Mouse (Mus musculus) cerebellum, adult 8-10 months (tissue): ENCODE results near the gene Iffo2.

Experiments
- DNase-seq: peaks from one replicate; pipeline ENCODE4 v3.0.0; 2022

The Iffo2 gene

GRCm38 (mm10) chr4:139650086-139650743 lies 119.9 kb downstream of the Iffo2 start:
- no peak for DNase-seq

- no peak for DNase-seq
Observed at GRCm38 (mm10) chr4:139650907-139651306, 120.6 kb downstream of the Iffo2 start.

DNA sequence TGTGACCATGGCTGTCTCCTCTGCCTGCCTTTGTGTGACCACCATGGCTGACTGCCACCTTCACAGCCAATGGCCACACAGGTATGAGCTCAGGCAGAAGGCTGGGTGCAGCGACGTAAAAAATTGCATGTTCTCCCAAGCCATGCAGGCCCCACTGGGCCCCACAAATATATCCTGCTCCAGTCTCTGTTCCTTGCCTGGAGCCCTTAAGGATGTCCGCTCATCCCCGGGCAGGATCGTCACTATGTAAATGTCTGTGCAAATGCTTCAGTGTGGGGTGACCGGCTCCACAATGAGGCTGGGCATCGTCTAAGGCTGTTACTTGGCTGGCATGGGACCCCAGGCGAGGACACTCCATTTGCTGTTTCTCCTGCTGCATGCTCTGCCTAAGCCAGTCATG lies 122.9 kb downstream of the Iffo2 start, which contains the start of gene Tas1r2:
TSS of gene Tas1r2 (plus strand) at position 301 of the 400 bp plus-strand sequence.
- no peak for DNase-seq

DNA sequence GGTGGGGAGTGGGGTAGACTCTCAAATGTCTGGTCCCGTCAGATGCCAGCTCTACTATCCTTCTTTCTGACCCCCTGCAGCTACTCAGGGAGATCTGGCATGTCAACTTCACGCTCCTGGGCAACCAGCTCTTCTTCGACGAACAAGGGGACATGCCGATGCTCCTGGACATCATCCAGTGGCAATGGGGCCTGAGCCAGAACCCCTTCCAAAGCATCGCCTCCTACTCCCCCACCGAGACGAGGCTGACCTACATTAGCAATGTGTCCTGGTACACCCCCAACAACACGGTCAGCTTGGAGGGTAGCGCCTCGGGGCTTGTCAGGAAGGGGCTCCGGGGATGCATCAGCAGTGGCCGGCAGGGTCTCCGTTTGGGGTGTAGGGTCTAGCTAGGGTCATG lies 131.5 kb downstream of the Iffo2 start:
- DNase-seq, result no peak

DNA sequence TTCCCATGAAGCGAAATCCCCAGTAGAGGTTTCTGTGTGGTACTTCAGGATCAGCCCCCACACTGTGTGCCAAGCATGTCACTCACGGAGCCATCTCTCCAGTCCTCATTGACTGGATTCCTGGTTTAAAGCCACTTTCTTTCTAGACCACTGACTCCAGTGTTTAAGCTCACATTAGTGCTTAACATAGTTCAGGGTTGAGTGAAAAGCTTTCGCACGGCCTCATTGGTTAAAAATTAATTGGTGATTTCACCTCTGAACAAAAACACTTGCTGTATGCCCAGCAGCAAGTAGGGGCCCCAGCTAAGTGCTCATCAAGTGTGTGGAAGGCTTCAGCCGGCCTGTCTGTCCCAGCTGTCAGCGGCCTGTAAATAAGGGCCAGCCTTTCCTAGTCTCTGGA lies 137.3 kb downstream of the Iffo2 start:
- no peak for DNase-seq

DNA sequence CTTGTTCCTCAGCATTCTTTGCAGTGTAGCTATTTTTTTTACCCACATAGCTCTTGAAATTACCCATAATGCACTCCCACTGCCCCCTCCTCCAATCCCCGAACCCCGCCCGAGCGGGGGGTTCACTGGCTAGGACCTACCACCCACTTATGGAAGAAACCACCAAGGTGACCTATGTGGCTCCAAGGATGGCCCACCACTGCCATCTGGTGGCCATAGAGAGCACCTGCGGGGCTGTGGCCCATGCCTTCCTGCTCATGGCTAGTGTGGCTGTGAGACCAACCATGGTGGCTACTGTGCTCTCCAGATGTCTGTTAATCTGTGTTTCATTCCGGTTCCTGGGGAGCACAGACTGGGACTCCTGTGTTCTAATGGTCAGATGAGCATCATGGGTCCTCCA lies 139.5 kb downstream of the Iffo2 start:
- peak; percentile 70 for DNase-seq
